Mouse (Mus musculus) heart, postnatal 0 days (tissue): ENCODE measurements around the gene Sec63. TPM values are rescaled to one million over a fixed set of nuclear protein-coding genes. Genes with fewer than 3 reads are reported as not detected.

Experiments
- ATAC-seq: fragments of 200-750 bp; cut with Nextera tagmentation; 2 replicates; pipeline ENCODE4 v1.8.0; 2017; ENCODE audit warnings: low read depth, moderate number of reproducible peaks, moderate library complexity; ENCODE audit not compliant: insufficient read depth
- DNase-seq: peaks from one replicate; pipeline ENCODE4 v3.0.0-alpha.2; 2016; ENCODE audit warnings: low spot score
- H3K27ac ChIP-seq: fragments of 300-500 bp; sonication (generic); 2 replicates; pipeline ENCODE4 v1.5.1; 2014; ENCODE audit warnings: low read depth, mild to moderate bottlenecking
- H3K27me3 ChIP-seq: fragments of 300-500 bp; sonication (generic); 2 replicates; pipeline ENCODE4 v1.6.1; 2014; ENCODE audit warnings: low read length, mixed read lengths; ENCODE audit not compliant: control insufficient read depth, insufficient read depth
- H3K36me3 ChIP-seq: fragments of 300-500 bp; sonication (generic); replicated peaks from 2 replicates; pipeline ENCODE4 v1.6.1; 2014; ENCODE audit warnings: low read length, mixed read lengths; ENCODE audit not compliant: control insufficient read depth, insufficient read depth
- H3K4me1 ChIP-seq: fragments of 300-500 bp; sonication (generic); 2 replicates; pipeline ENCODE4 v1.6.1; 2014; ENCODE audit warnings: antibody characterized with exemption; ENCODE audit not compliant: control insufficient read depth, insufficient read depth
- H3K4me2 ChIP-seq: fragments of 300-500 bp; sonication (generic); 2 replicates; pipeline ENCODE4 v1.6.1; 2014; ENCODE audit warnings: low read depth, mild to moderate bottlenecking, low read length, moderate library complexity
- H3K4me3 ChIP-seq: fragments of 300-500 bp; sonication (generic); 2 replicates; pipeline ENCODE4 v1.5.1; 2014; ENCODE audit warnings: low read depth, low read length
- H3K9ac ChIP-seq: fragments of 300-500 bp; sonication (generic); replicated peaks from 2 replicates; pipeline ENCODE4 v1.6.1; 2014; ENCODE audit warnings: low read depth, low read length, mixed read lengths
- H3K9me3 ChIP-seq: fragments of 300-500 bp; sonication (generic); replicated peaks from 2 replicates; pipeline ENCODE4 v1.6.1; 2016; ENCODE audit warnings: low read length; ENCODE audit not compliant: control insufficient read depth
- CTCF ChIP-seq: IDR thresholded peaks from 2 replicates; pipeline ENCODE4 v1.5.1; 2016; ENCODE audit warnings: antibody characterized with exemption, control low read depth, low read depth
- EP300 ChIP-seq: IDR thresholded peaks from 2 replicates; pipeline ENCODE4 v1.6.1; 2016; ENCODE audit warnings: antibody characterized with exemption, low read depth
- WGBS: fragments of 180-500 bp; shearing (Covaris S2); extraction: QIAGEN DNeasy Blood & Tissue Kit; methylation state at CpG from one replicate; pipeline ENCODE4 v1.1.7; 2014; 5-methylcytosine and 5-hydroxymethylcytosine counted together
- polyA plus RNA-seq: library from polyadenylated mRNA; unstranded; fragments of >200 nt; fragmentation: Nextera tagmentation; extraction: Ambion mirVana; gene quantifications from 2 replicates; pipeline ENCODE4 v1.2.1, GENCODE M21; 2015
- total RNA-seq: library from RNA; depleted of rRNA; stranded (reverse); fragments of >200 nt; gene quantifications from 2 replicates; pipeline ENCODE4 v1.2.3, GENCODE M21; 2014; ENCODE audit warnings: low replicate concordance

Sec63 gene
- total and polyA plus RNA-seq, 2 experiments from 2014 or later: 11.0 to 15.5 TPM

- peak overlapping the region; percentile 95 for H3K9ac ChIP-seq
- peak overlapping the region; percentile 94 for H3K4me2 ChIP-seq
- ATAC-seq: peak; percentile 72
These were observed 789 bp downstream of the Sec63 start for GRCm38 (mm10) chr10:42761901-42762669.

GRCm38 (mm10) chr10:42762670-42763058, 1.4 kb downstream of the Sec63 start:
- Histone ChIP-seq H3K4me3 (peak overlapping the region; percentile 89), H3K27ac (peak overlapping the region; percentile 93), H3K36me3 (no peaks in the 10 kb centered on the region), H3K27me3 (no peaks in the 10 kb centered on the region), H3K4me1 (peaks cover 25% of the 10 kb centered on the region), H3K9me3 (no peaks in the 10 kb centered on the region), H3K4me2 (peak overlapping the region; percentile 94), H3K9ac (peak overlapping the region; percentile 95)
- DNase-seq (no peak), ATAC-seq (no peak)
- TF ChIP-seq CTCF (no peak), EP300 (no peak)
- under 1% methylated on average over 6 of the region's 6 CpGs for WGBS

More at GRCm38 (mm10) chr10:42761901-42762669, 789 bp downstream of the Sec63 start:
- TF ChIP-seq EP300 (no peak), CTCF (no peak)
- no peaks in the 10 kb centered on the region for H3K9me3 ChIP-seq
- H3K27ac ChIP-seq: peak overlapping the region; percentile 93
- H3K27me3 ChIP-seq: no peaks in the 10 kb centered on the region
- H3K36me3 ChIP-seq: no peaks in the 10 kb centered on the region
- WGBS: under 1% methylated on average over 47 of the region's 66 CpGs
- H3K4me1 ChIP-seq: peaks cover 25% of the 10 kb centered on the region
- peak; percentile 60 for DNase-seq
- H3K4me3 ChIP-seq: peak overlapping the region; percentile 89

- Histone ChIP-seq H3K4me2 (peak overlapping the region; percentile 94), H3K27me3 (no peaks in the 10 kb centered on the region), H3K4me3 (peak overlapping the region; percentile 89), H3K4me1 (peaks cover 25% of the 10 kb centered on the region), H3K27ac (no peak overlapping the region), H3K9ac (no peak overlapping the region), H3K36me3 (no peaks in the 10 kb centered on the region), H3K9me3 (no peaks in the 10 kb centered on the region)
- WGBS: 52% methylated on average over 4 of the region's 4 CpGs
- ATAC-seq (no peak), DNase-seq (no peak)
- TF ChIP-seq EP300 (no peak), CTCF (no peak)
These were observed 1.9 kb downstream of the Sec63 start for GRCm38 (mm10) chr10:42763246-42763645.

GRCm38 (mm10) chr10:42765344-42765743, 4.0 kb downstream of the Sec63 start:
- Histone ChIP-seq H3K36me3 (no peaks in the 10 kb centered on the region), H3K4me2 (no peak overlapping the region), H3K4me3 (no peak overlapping the region), H3K27me3 (no peaks in the 10 kb centered on the region), H3K4me1 (peaks cover 25% of the 10 kb centered on the region), H3K9ac (no peak overlapping the region), H3K27ac (no peak overlapping the region), H3K9me3 (no peaks in the 10 kb centered on the region)
- TF ChIP-seq CTCF (no peak), EP300 (no peak)
- ATAC-seq (no peak), DNase-seq (no peak)

GRCm38 (mm10) chr10:42775450-42775849, 14.2 kb downstream of the Sec63 start:
- WGBS: 60% methylated on average over 3 of the region's 3 CpGs
- DNase-seq: no peak
- H3K4me3 ChIP-seq: no peak overlapping the region
- no peaks in the 10 kb centered on the region for H3K27me3 ChIP-seq
- H3K36me3 ChIP-seq: no peaks in the 10 kb centered on the region
- H3K9ac ChIP-seq: no peak overlapping the region
- no peaks in the 10 kb centered on the region for H3K4me1 ChIP-seq
- TF ChIP-seq CTCF (no peak), EP300 (no peak)
- H3K4me2 ChIP-seq: no peak overlapping the region
- ATAC-seq: no peak
- H3K27ac ChIP-seq: no peak overlapping the region
- no peaks in the 10 kb centered on the region for H3K9me3 ChIP-seq

GRCm38 (mm10) chr10:42780753-42781152, 19.5 kb downstream of the Sec63 start:
- H3K9ac ChIP-seq: no peak overlapping the region
- no peak for ATAC-seq
- no peak overlapping the region for H3K4me2 ChIP-seq
- peaks cover 14% of the 10 kb centered on the region for H3K36me3 ChIP-seq
- H3K27me3 ChIP-seq: no peaks in the 10 kb centered on the region
- H3K4me1 ChIP-seq: no peaks in the 10 kb centered on the region; the same call in 1 of the 2 replicates
- no peak overlapping the region for H3K27ac ChIP-seq
- 86% methylated on average over 2 of the region's 2 CpGs for WGBS
- DNase-seq: no peak
- no peaks in the 10 kb centered on the region for H3K9me3 ChIP-seq
- H3K4me3 ChIP-seq: no peak overlapping the region
- no peak for TF ChIP-seq EP300
- TF ChIP-seq CTCF: no peak
